Mouse (Mus musculus) forebrain, embryonic 13.5 days (tissue): ENCODE data around the gene Tnni3k. TPM values are rescaled to one million over a fixed set of nuclear protein-coding genes. Genes with fewer than 3 reads are reported as not detected.

Experiments
- ATAC-seq: fragments of 200-750 bp; cut with Nextera tagmentation; 2 replicates; pipeline ENCODE4 v1.8.0; 2017
- H3K27ac ChIP-seq: fragments of 300-500 bp; sonication (generic); 2 replicates; pipeline ENCODE4 v1.5.1; 2015; ENCODE audit warnings: inconsistent platforms, mild to moderate bottlenecking, moderate library complexity
- H3K27me3 ChIP-seq: fragments of 300-500 bp; sonication (generic); 2 replicates; pipeline ENCODE4 v1.6.1; 2015; ENCODE audit warnings: mild to moderate bottlenecking, inconsistent platforms
- H3K36me3 ChIP-seq: fragments of 300-500 bp; sonication (generic); 2 replicates; pipeline ENCODE4 v1.6.1; 2015; ENCODE audit warnings: mild to moderate bottlenecking, inconsistent platforms; ENCODE audit not compliant: poor library complexity, severe bottlenecking
- H3K4me1 ChIP-seq: fragments of 300-500 bp; sonication (generic); 2 replicates; pipeline ENCODE4 v1.6.1; 2015; ENCODE audit warnings: inconsistent platforms
- H3K4me2 ChIP-seq: fragments of 300-500 bp; sonication (generic); 2 replicates; pipeline ENCODE4 v1.6.1; 2015; ENCODE audit warnings: inconsistent platforms, mild to moderate bottlenecking, moderate library complexity
- H3K4me3 ChIP-seq: fragments of 300-500 bp; sonication (generic); 2 replicates; pipeline ENCODE4 v1.5.1; 2015; ENCODE audit warnings: mild to moderate bottlenecking, inconsistent platforms
- H3K9ac ChIP-seq: fragments of 300-500 bp; sonication (generic); 2 replicates; pipeline ENCODE4 v1.6.1; 2015; ENCODE audit warnings: mild to moderate bottlenecking, inconsistent platforms
- H3K9me3 ChIP-seq: fragments of 300-500 bp; sonication (generic); replicated peaks from 2 replicates; pipeline ENCODE4 v1.6.1; 2016; ENCODE audit warnings: inconsistent platforms
- WGBS: fragments of 180-500 bp; shearing (Covaris S2); methylation state at CpG from one replicate; pipeline ENCODE4 v1.1.7; 2015; 5-methylcytosine and 5-hydroxymethylcytosine counted together
- polyA plus RNA-seq: library from polyadenylated mRNA; unstranded; fragments of >200 nt; fragmentation: Nextera tagmentation; extraction: Ambion mirVana; gene quantifications from 2 replicates; pipeline ENCODE4 v1.2.1, GENCODE M21; 2015

Gene Tnni3k
- polyA plus RNA-seq, 1 experiment from 2014 or later, result not detected

GRCm38 (mm10) chr3:154741496-154741895, 313.7 kb downstream of the Tnni3k start:
- no peak for ATAC-seq
- no peak overlapping the region for H3K4me3 ChIP-seq
- H3K27ac ChIP-seq, result no peak overlapping the region
- H3K36me3 ChIP-seq, result no peaks in the 10 kb centered on the region
- H3K27me3 ChIP-seq, result no peaks in the 10 kb centered on the region
- peaks cover 10% of the 10 kb centered on the region for H3K4me1 ChIP-seq
- no peak overlapping the region for H3K9ac ChIP-seq
- H3K9me3 ChIP-seq, result no peaks in the 10 kb centered on the region
- no peak overlapping the region for H3K4me2 ChIP-seq
- 48% methylated on average over 5 of the region's 5 CpGs for WGBS

Other genes starting within 250 kb of the Tnni3k start
- 20.1 and 21.2 TPM in 2 replicates for gene Fpgt, start 38.0 kb upstream of the Tnni3k start, polyA plus RNA-seq
- gene Lrriq3, start 38.0 kb upstream of the Tnni3k start, polyA plus RNA-seq, result 1.1 and 1.3 TPM in 2 replicates